Mouse (Mus musculus) thymus, adult 2 months (tissue): Measurements from ENCODE around the gene Sv2c. TPM values are rescaled to one million over a fixed set of nuclear protein-coding genes. Genes with fewer than 3 reads are reported as not detected.

ENCODE experiments used
- DNase-seq: peaks from one replicate; pipeline ENCODE4 v3.0.0; 2021
- H3K27ac ChIP-seq: fragments of 200-500 bp; 2 replicates; pipeline ENCODE4 v1.5.1; 2012; ENCODE audit warnings: low read length, control low read depth; ENCODE audit not compliant: control insufficient read depth, insufficient read depth
- H3K27me3 ChIP-seq: fragments of 200-500 bp; 2 replicates; pipeline ENCODE4 v1.6.1; 2012; ENCODE audit warnings: mild to moderate bottlenecking, low read length, moderate library complexity, mixed read lengths; ENCODE audit not compliant: control insufficient read depth, insufficient read depth
- H3K36me3 ChIP-seq: fragments of 200-500 bp; 2 replicates; pipeline ENCODE4 v1.6.1; 2012; ENCODE audit warnings: mild to moderate bottlenecking, low read length, moderate library complexity; ENCODE audit not compliant: control insufficient read depth, insufficient read depth
- H3K4me1 ChIP-seq: fragments of 200-500 bp; replicated peaks from 2 replicates; pipeline ENCODE4 v1.6.1; 2012; ENCODE audit warnings: low read length; ENCODE audit not compliant: control insufficient read depth, insufficient read depth
- H3K4me3 ChIP-seq: fragments of 200-500 bp; 2 replicates; pipeline ENCODE4 v1.5.1; 2012; ENCODE audit warnings: mild to moderate bottlenecking, low read length, control low read depth, moderate library complexity; ENCODE audit not compliant: control insufficient read depth, insufficient read depth
- CTCF ChIP-seq: fragments of 200-500 bp; IDR thresholded peaks from 2 replicates; pipeline ENCODE4 v1.5.1; 2012; ENCODE audit warnings: mild to moderate bottlenecking, control low read depth, low read length, moderate library complexity, borderline replicate concordance; ENCODE audit not compliant: control insufficient read depth, poor library complexity, insufficient read depth; ENCODE audit errors: extremely low read depth
- POLR2A ChIP-seq: fragments of 200-500 bp; IDR thresholded peaks from 2 replicates; pipeline ENCODE4 v1.6.1; 2012; ENCODE audit warnings: mild to moderate bottlenecking, low read length, control low read depth, moderate library complexity; ENCODE audit not compliant: control insufficient read depth, poor library complexity, insufficient read depth; ENCODE audit errors: extremely low read depth
- whole genome bisulfite sequencing: fragments of 180-500 bp; shearing (Covaris S2); methylation state at CpG from one replicate; pipeline ENCODE4 v1.1.7; 2018; 5-methylcytosine and 5-hydroxymethylcytosine counted together
- polyA plus RNA-seq: library from polyadenylated mRNA; depleted of rRNA; stranded (reverse); fragments of >200 nt; gene quantifications from 2 replicates; pipeline ENCODE4 v1.2.3, GENCODE M21; 2012

The Sv2c gene
- polyA plus RNA-seq, 1 experiment, result 0.09 TPM

- H3K27ac ChIP-seq, result no peak overlapping the region
- no peaks in the 10 kb centered on the region for H3K36me3 ChIP-seq
- TF ChIP-seq POLR2A (no peak), CTCF (no peak)
- H3K4me1 ChIP-seq, result peaks cover 24% of the 10 kb centered on the region
- no peak overlapping the region for H3K4me3 ChIP-seq
- no peak for DNase-seq
- WGBS, result 93% methylated on average over 4 of the region's 4 CpGs
- no peaks in the 10 kb centered on the region for H3K27me3 ChIP-seq
Measured at GRCm38 (mm10) chr13:95948821-95949220, 183.6 kb downstream of the Sv2c start.

DNA sequence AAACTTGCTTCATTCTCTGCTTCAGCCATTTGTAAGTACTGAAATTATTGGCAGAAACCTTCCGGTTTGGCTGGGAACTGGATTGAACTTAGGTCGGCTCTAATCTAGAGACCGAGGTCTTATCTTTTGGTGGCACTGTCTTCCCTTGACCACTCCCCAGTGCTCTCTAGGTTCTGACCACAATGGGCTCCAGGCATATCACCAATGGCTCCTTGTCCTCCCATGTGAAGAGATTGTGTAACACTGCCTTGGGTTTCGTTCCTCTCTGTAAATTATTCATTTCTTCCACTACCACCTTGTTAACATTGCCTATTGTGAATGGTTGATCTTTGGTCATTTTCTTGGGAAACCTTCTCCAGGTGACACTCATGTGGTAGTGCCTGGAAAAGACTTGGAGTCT is 184.0 kb downstream of the Sv2c start:
- no peak overlapping the region for H3K4me3 ChIP-seq
- H3K27me3 ChIP-seq, result no peaks in the 10 kb centered on the region
- TF ChIP-seq POLR2A (no peak), CTCF (no peak)
- no peak overlapping the region for H3K27ac ChIP-seq
- peaks cover 21% of the 10 kb centered on the region for H3K4me1 ChIP-seq
- no peak for DNase-seq
- 96% methylated on average over 4 of the region's 4 CpGs for WGBS
- H3K36me3 ChIP-seq, result no peaks in the 10 kb centered on the region

DNA sequence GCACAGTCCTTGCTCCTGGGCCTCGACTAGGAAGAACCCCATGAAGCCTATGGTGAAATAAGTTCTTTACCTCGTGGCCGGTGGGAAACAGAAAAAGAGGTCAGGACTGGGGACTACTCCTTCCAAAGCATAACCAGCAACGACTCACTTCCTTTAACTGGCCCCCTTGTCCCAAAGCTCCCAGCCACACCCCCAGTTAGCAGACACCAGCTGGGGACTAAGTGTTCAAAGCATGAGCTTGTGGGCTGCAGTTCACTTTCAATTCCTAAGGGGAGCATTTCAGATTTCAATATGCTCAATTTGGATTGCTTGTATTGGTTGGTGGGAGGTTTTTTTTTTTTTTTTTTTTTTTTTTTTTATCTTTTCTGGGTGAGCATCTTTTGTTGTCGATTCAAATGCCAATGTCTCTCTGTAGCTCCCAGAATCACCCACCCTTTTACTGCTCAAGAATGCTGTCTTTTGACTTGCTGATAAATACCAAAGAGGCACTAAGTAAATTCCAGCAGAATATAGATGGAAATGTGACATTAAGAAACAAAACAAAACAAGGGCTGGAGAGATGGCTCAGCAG is 186.4 kb downstream of the Sv2c start:
- 15% methylated on average over 5 of the region's 5 CpGs for WGBS
- DNase-seq, result no peak
- peaks cover 27% of the 10 kb centered on the region for H3K4me1 ChIP-seq

DNA sequence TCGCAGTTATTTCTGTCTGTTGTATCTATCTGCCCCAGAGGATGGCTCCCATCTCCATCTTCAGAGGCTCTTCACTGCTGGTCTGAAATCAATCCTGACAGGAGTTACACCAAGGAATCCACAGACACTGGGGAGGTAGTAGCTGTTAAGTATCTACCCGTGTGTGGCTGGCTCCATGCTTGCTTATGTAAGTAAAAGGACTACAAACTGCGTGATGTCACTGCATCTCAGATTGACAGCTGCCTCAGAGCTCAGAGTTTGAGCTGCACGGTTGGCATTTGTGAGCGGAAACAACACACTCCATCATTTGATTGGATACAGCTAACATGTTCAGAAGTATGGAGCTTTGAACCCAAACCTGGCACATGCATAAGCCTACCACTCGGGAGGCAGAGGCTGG is 187.8 kb downstream of the Sv2c start:
- DNase-seq, result no peak
- H3K27ac ChIP-seq, result no peak overlapping the region
- WGBS, result 89% methylated on average over 6 of the region's 6 CpGs
- peaks cover 22% of the 10 kb centered on the region for H3K4me1 ChIP-seq
- no peak overlapping the region for H3K4me3 ChIP-seq
- no peaks in the 10 kb centered on the region for H3K36me3 ChIP-seq
- no peaks in the 10 kb centered on the region for H3K27me3 ChIP-seq
- TF ChIP-seq CTCF (no peak), POLR2A (no peak)

More for the DNA sequence above, 186.4 kb downstream of the Sv2c start:
- no peak overlapping the region for H3K27ac ChIP-seq
- H3K36me3 ChIP-seq, result no peaks in the 10 kb centered on the region
- no peaks in the 10 kb centered on the region for H3K27me3 ChIP-seq
- no peak overlapping the region for H3K4me3 ChIP-seq
- TF ChIP-seq CTCF (no peak), POLR2A (no peak)

DNA sequence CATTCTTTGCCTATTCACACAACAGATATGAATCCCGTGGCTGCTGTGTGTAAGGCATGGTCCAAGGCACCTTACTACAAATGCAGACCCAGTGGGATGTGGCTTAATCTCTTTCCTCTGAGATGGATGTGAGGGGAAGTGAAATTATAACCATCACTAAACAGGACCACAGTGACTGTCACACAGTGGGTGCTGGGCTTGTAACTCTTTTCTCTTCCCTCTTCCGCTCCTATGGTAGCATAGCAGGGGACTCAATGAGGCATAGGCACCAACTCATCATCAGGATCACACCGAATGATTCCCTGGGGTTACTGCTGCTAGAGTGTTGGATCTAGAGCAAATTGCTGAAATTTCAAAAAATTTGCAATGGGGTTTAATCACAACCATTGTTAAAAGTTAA is 188.5 kb downstream of the Sv2c start:
- Histone ChIP-seq H3K4me1 (peaks cover 15% of the 10 kb centered on the region), H3K27ac (no peak overlapping the region), H3K36me3 (no peaks in the 10 kb centered on the region), H3K4me3 (no peak overlapping the region), H3K27me3 (no peaks in the 10 kb centered on the region)
- no peak for DNase-seq
- no peak for TF ChIP-seq CTCF
- no peak for TF ChIP-seq POLR2A
- 70% methylated on average over 3 of the region's 3 CpGs for WGBS

GRCm38 (mm10) chr13:95942587-95942986 is 189.8 kb downstream of the Sv2c start:
- Histone ChIP-seq H3K36me3 (no peaks in the 10 kb centered on the region), H3K4me3 (no peak overlapping the region), H3K27ac (no peak overlapping the region), H3K4me1 (peaks cover 15% of the 10 kb centered on the region), H3K27me3 (no peaks in the 10 kb centered on the region)
- DNase-seq, result no peak
- no peak for TF ChIP-seq CTCF
- no peak for TF ChIP-seq POLR2A
- WGBS, result 15% methylated on average over 2 of the region's 2 CpGs

- Histone ChIP-seq H3K27me3 (no peaks in the 10 kb centered on the region), H3K27ac (no peak overlapping the region), H3K4me1 (peaks cover 15% of the 10 kb centered on the region), H3K36me3 (no peaks in the 10 kb centered on the region), H3K4me3 (no peak overlapping the region)
- TF ChIP-seq CTCF, result no peak
- no peak for TF ChIP-seq POLR2A
- 83% methylated on average over 4 of the region's 4 CpGs for WGBS
- DNase-seq, result no peak
Measured at GRCm38 (mm10) chr13:95941861-95942260, 190.5 kb downstream of the Sv2c start.
